ENCODE assay signal across 29 mouse cellular contexts in genomic region chr19:55090885-55091284, GRCm38 (mm10). TPM values are rescaled to one million over a fixed set of nuclear protein-coding genes. Genes with fewer than 3 reads are reported as not detected.
DNase-seq lines count a peak whose midpoint lies in the region; ATAC-seq and TF ChIP-seq lines count a peak whose summit lies in the region.
"Had no signal": no experiment of that assay in that cellular context is flagged by ENCODE, and none has a peak within 500 bp of the region (broad histone marks: within the 10 kb centered on the region; RNA-seq: fewer than 3 reads in every experiment).

No protein-coding gene starts in this region.

- no peaks in the 10 kb centered on the region; the same call in 1 of the 2 replicates for H3K4me1 ChIP-seq in stomach, embryonic 14.5 days (ENCODE audit: control insufficient read depth, insufficient read depth, low read length)
- no peaks in the 10 kb centered on the region for H3K4me1 ChIP-seq in stomach, postnatal 0 days (replicated peaks; ENCODE audit: control insufficient read depth, insufficient read depth)
- H3K4me1 ChIP-seq in lung, embryonic 14.5 days (ENCODE audit: insufficient read depth), result peaks cover 6% of the 10 kb centered on the region
- H3K4me1 ChIP-seq in heart, embryonic 12.5 days (replicated peaks), result peaks cover 8% of the 10 kb centered on the region
- H3K4me1 ChIP-seq: embryonic facial prominence, embryonic 12.5 days; neural tube, embryonic 12.5 days had no signal

- H3K27ac ChIP-seq in stomach, embryonic 14.5 days (ENCODE audit: low read length), result no peak overlapping the region
- H3K27ac ChIP-seq in stomach, postnatal 0 days (replicated peaks), result no peak overlapping the region
- H3K27ac ChIP-seq in lung, embryonic 14.5 days (ENCODE audit: low read depth), result peak overlapping the region; percentile 14; the same call in 1 of the 2 replicates
- H3K27ac ChIP-seq in heart, embryonic 12.5 days (ENCODE audit: poor library complexity, severe bottlenecking), result no peak overlapping the region
- H3K27ac ChIP-seq: embryonic facial prominence, embryonic 12.5 days; heart, adult 2 months; heart, embryonic 13.5 days; hindbrain, embryonic 14.5 days; left cerebral cortex, adult 2 months; neural tube, embryonic 12.5 days had no signal

- no peak for DNase-seq in stomach, postnatal 0 days (ENCODE audit: low spot score)
- DNase-seq in lung, embryonic 14.5 days, result peak; percentile 23
- peak; percentile 34 for DNase-seq in lung, postnatal 14 days
- DNase-seq in spleen, adult 18-20 months, result no peak
- no peak for DNase-seq in natural killer cell, adult 2 months (ENCODE audit: low spot score in 2 of 2)
- DNase-seq in frontal cortex, adult 2 months (ENCODE audit: extremely low spot score in 1 of 2, low spot score in 1 of 2), result no peak
- DNase-seq: adrenal gland, postnatal 10 days; cerebellum, adult 11-12 months; cerebellum, adult 9-11 months; embryo, embryonic 11 days; heart, adult 2 months; heart, postnatal 10 days; kidney, adult 9 months; kidney, postnatal 10 days; layer of hippocampus, adult 9-11 months; left cerebral cortex, postnatal 4 days; right cerebral cortex, adult 18-20 months; thymus, postnatal 25 days had no signal

- no peak overlapping the region for H3K4me3 ChIP-seq in stomach, embryonic 14.5 days (ENCODE audit: low read depth, low read length)
- no peak overlapping the region for H3K4me3 ChIP-seq in stomach, postnatal 0 days (ENCODE audit: low read depth, low read length)
- no peak overlapping the region for H3K4me3 ChIP-seq in lung, embryonic 14.5 days (ENCODE audit: low read depth, low read length)
- H3K4me3 ChIP-seq in heart, embryonic 12.5 days, result no peak overlapping the region
- H3K4me3 ChIP-seq: embryonic facial prominence, embryonic 12.5 days; heart, adult 2 months; heart, embryonic 13.5 days; left cerebral cortex, adult 2 months; neural tube, embryonic 12.5 days had no signal

- no peak for TF ChIP-seq EP300 in stomach, postnatal 0 days (optimal IDR thresholded peaks at IDR 0.05)

- no peak overlapping the region for H3K4me2 ChIP-seq in stomach, embryonic 14.5 days (replicated peaks; ENCODE audit: low read depth, low read length)
- H3K4me2 ChIP-seq in stomach, postnatal 0 days (replicated peaks; ENCODE audit: low read depth), result no peak overlapping the region
- peak overlapping the region; percentile 25; the same call in 1 of the 2 replicates for H3K4me2 ChIP-seq in lung, embryonic 14.5 days
- no peak overlapping the region for H3K4me2 ChIP-seq in heart, embryonic 12.5 days
- H3K4me2 ChIP-seq: embryonic facial prominence, embryonic 12.5 days; heart, embryonic 13.5 days; hindbrain, embryonic 14.5 days; neural tube, embryonic 12.5 days had no signal

- H3K9ac ChIP-seq in stomach, embryonic 14.5 days (replicated peaks; ENCODE audit: low read depth, low read length), result no peak overlapping the region
- H3K9ac ChIP-seq in stomach, postnatal 0 days (ENCODE audit: low read length), result no peak overlapping the region
- no peak overlapping the region for H3K9ac ChIP-seq in lung, embryonic 14.5 days
- no peak overlapping the region for H3K9ac ChIP-seq in heart, embryonic 12.5 days
- H3K9ac ChIP-seq: embryonic facial prominence, embryonic 12.5 days; heart, embryonic 13.5 days; hindbrain, embryonic 14.5 days; neural tube, embryonic 12.5 days had no signal

- TF ChIP-seq CTCF in stomach, postnatal 0 days (IDR thresholded peaks at IDR 0.05; ENCODE audit: low read depth), result no peak
- TF ChIP-seq CTCF in lung, embryonic 14.5 days (IDR thresholded peaks at IDR 0.05; ENCODE audit: low read depth), result no peak

- WGBS in stomach, embryonic 14.5 days, result 72% methylated on average over 12 of the region's 12 CpGs
- 64% methylated on average over 12 of the region's 12 CpGs for WGBS in stomach, postnatal 0 days
- whole genome bisulfite sequencing in lung, embryonic 14.5 days, result 58% methylated on average over 12 of the region's 12 CpGs
- 83% methylated on average over 12 of the region's 12 CpGs for WGBS in heart, embryonic 12.5 days

- H3K9me3 ChIP-seq in stomach, embryonic 14.5 days (ENCODE audit: control insufficient read depth, low read depth, low read length), result no peaks in the 10 kb centered on the region
- no peaks in the 10 kb centered on the region for H3K9me3 ChIP-seq in stomach, postnatal 0 days (ENCODE audit: control insufficient read depth, low read length)
- no peaks in the 10 kb centered on the region for H3K9me3 ChIP-seq in lung, embryonic 14.5 days (ENCODE audit: low read depth, low read length)
- H3K9me3 ChIP-seq in heart, embryonic 12.5 days (replicated peaks), result no peaks in the 10 kb centered on the region
- H3K9me3 ChIP-seq: embryonic facial prominence, embryonic 12.5 days; heart, embryonic 13.5 days; neural tube, embryonic 12.5 days had no signal

- 0 out of 2 replicates have a peak, but pooled peaks have one; percentile 10 for ATAC-seq in stomach, embryonic 14.5 days (ENCODE audit: insufficient number of reproducible peaks, insufficient read depth, low FRiP score, low read depth)
- no peak for ATAC-seq in stomach, postnatal 0 days (ENCODE audit: low FRiP score, low TSS enrichment)
- ATAC-seq in lung, embryonic 14.5 days (ENCODE audit: insufficient read depth), result peak; percentile 55
- no peak for ATAC-seq in heart, embryonic 12.5 days (ENCODE audit: insufficient number of reproducible peaks, low FRiP score)
- ATAC-seq: forebrain, embryonic 14.5 days; intestine, postnatal 0 days; midbrain, embryonic 16.5 days; Patski had no signal

- H3K27me3 ChIP-seq in stomach, embryonic 14.5 days (ENCODE audit: control insufficient read depth, insufficient read depth, low read length), result no peaks in the 10 kb centered on the region
- no peaks in the 10 kb centered on the region for H3K27me3 ChIP-seq in stomach, postnatal 0 days (ENCODE audit: control insufficient read depth, insufficient read depth, low read length)
- H3K27me3 ChIP-seq in lung, embryonic 14.5 days (ENCODE audit: insufficient read depth, low read length), result no peaks in the 10 kb centered on the region
- H3K27me3 ChIP-seq in heart, embryonic 12.5 days (replicated peaks), result no peaks in the 10 kb centered on the region
- H3K27me3 ChIP-seq: embryonic facial prominence, embryonic 12.5 days; heart, embryonic 13.5 days; neural tube, embryonic 12.5 days; Patski had no signal

- peaks cover 57% of the 10 kb centered on the region for H3K36me3 ChIP-seq in stomach, embryonic 14.5 days (ENCODE audit: control insufficient read depth, insufficient read depth, low read length)
- peaks cover 15% of the 10 kb centered on the region; the same call in 1 of the 2 replicates for H3K36me3 ChIP-seq in stomach, postnatal 0 days (ENCODE audit: control insufficient read depth, insufficient read depth, low read length)
- H3K36me3 ChIP-seq in lung, embryonic 14.5 days (ENCODE audit: insufficient read depth), result peaks cover 65% of the 10 kb centered on the region
- H3K36me3 ChIP-seq in heart, embryonic 12.5 days, result peaks cover 49% of the 10 kb centered on the region

RNA-seq across cellular contexts. Expression of gene Gpam, which starts 36.2 kb away (rescaled TPM):
- polyA plus RNA-seq in stomach, embryonic 14.5 days (2014; fragmentation: Nextera tagmentation; extraction: Ambion mirVana), result 16.6 and 17.7 TPM in 2 replicates
- 12.5 and 13.1 TPM in 2 replicates for polyA plus RNA-seq in stomach, postnatal 0 days (2015; fragmentation: Nextera tagmentation; extraction: Ambion mirVana)
- polyA plus RNA-seq in lung, embryonic 14.5 days (2014; fragmentation: Nextera tagmentation; extraction: Ambion mirVana), result 29.4 and 31.0 TPM in 2 replicates
- polyA plus RNA-seq in heart, embryonic 12.5 days (2016; fragmentation: Nextera tagmentation; extraction: Ambion mirVana), result 11.9 and 12.8 TPM in 2 replicates
- polyA plus RNA-seq in frontal cortex, adult 2 months (2012; rRNA removed), result 38.3 and 46.9 TPM in 2 replicates

Comparison
In these comparisons a context has a peak if more than half of its experiments do, and no peak if none do; other contexts are left out.
1. ATAC-seq: peak in stomach, embryonic 14.5 days (single experiment) and lung, embryonic 14.5 days (single experiment); none in stomach, postnatal 0 days (single experiment) and heart, embryonic 12.5 days (single experiment).
2. DNase-seq: peak in lung, embryonic 14.5 days (single experiment) and lung, postnatal 14 days (single experiment); none in stomach, postnatal 0 days (single experiment), spleen, adult 18-20 months (0 of 2), natural killer cell, adult 2 months (0 of 2) and frontal cortex, adult 2 months (0 of 2).